Mouse (Mus musculus) forebrain, embryonic 14.5 days (tissue): ENCODE measurements around the gene Olfr464. TPM values are rescaled to one million over a fixed set of nuclear protein-coding genes. Genes with fewer than 3 reads are reported as not detected.
"Not testable (repeated sequence)": the region's sequence is repeated elsewhere in the genome, so short reads cannot be mapped to it uniquely, and the experiment has no call there.

Experiments
- ATAC-seq: fragments of 200-750 bp; cut with Nextera tagmentation; 2 replicates; pipeline ENCODE4 v1.8.0; 2017; ENCODE audit warnings: mild to moderate bottlenecking, moderate library complexity
- DNase-seq: peaks from one replicate; pipeline ENCODE4 v3.0.0-alpha.2; 2015; ENCODE audit warnings: low spot score
- H3K27ac ChIP-seq: fragments of 300-500 bp; sonication (generic); 2 replicates; pipeline ENCODE4 v1.5.1; 2014; ENCODE audit warnings: low read depth, mild to moderate bottlenecking, control low read depth, low read length, moderate library complexity
- H3K27me3 ChIP-seq: fragments of 300-500 bp; sonication (generic); replicated peaks from 2 replicates; pipeline ENCODE4 v1.6.1; 2014; ENCODE audit warnings: low read length, control low read depth, mixed read lengths; ENCODE audit not compliant: control insufficient read depth, insufficient read depth
- H3K36me3 ChIP-seq: fragments of 300-500 bp; sonication (generic); 2 replicates; pipeline ENCODE4 v1.6.1; 2014; ENCODE audit warnings: low read length, control low read depth; ENCODE audit not compliant: control insufficient read depth, insufficient read depth
- H3K4me1 ChIP-seq: fragments of 300-500 bp; sonication (generic); 2 replicates; pipeline ENCODE4 v1.6.1; 2014; ENCODE audit warnings: antibody characterized with exemption, low read length, control low read depth; ENCODE audit not compliant: control insufficient read depth, insufficient read depth
- H3K4me2 ChIP-seq: fragments of 300-500 bp; sonication (generic); 2 replicates; pipeline ENCODE4 v1.6.1; 2014; ENCODE audit warnings: mild to moderate bottlenecking, control low read depth, low read length
- H3K4me3 ChIP-seq: fragments of 300-500 bp; sonication (generic); 2 replicates; pipeline ENCODE4 v1.5.1; 2014; ENCODE audit warnings: low read depth, low read length, control low read depth
- H3K9ac ChIP-seq: fragments of 300-500 bp; sonication (generic); 2 replicates; pipeline ENCODE4 v1.6.1; 2014; ENCODE audit warnings: mild to moderate bottlenecking, low read length, control low read depth, moderate library complexity
- H3K9me3 ChIP-seq: fragments of 300-500 bp; sonication (generic); replicated peaks from 2 replicates; pipeline ENCODE4 v1.6.1; 2016; ENCODE audit warnings: low read length, control low read depth, mixed read lengths; ENCODE audit not compliant: control insufficient read depth
- WGBS: fragments of 180-500 bp; shearing (Covaris S2); extraction: QIAGEN DNeasy Blood & Tissue Kit; methylation state at CpG from one replicate; pipeline ENCODE4 v1.1.7; 2014; 5-methylcytosine and 5-hydroxymethylcytosine counted together
- polyA plus RNA-seq: library from polyadenylated mRNA; unstranded; fragments of >200 nt; fragmentation: Nextera tagmentation; extraction: Ambion mirVana; gene quantifications from 2 replicates; pipeline ENCODE4 v1.2.1, GENCODE M21; 2014

Gene Olfr464
- polyA plus RNA-seq, 1 experiment from 2014 or later: not detected

DNA sequence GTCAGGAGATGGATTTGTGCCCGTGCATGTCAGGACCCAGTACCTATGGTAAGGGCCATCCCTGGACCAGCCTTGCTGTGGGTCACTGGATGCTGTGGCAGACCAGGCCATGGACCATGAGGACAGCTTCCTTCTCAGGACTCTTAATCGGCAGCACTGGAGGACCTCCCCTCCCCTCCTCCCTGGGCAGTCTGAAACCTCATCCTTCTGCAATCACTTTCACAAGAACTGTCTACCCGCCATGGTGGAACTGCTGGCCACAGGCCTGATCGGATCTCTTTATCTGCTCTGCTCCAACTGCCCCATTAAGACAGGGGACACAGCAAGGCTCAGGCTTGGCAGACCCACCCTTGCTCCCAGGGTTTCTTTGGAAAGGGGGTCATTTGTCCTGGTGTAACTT lies 39.1 kb downstream of the Olfr464 start:
- 81% methylated on average over 4 of the region's 4 CpGs for WGBS
- H3K27ac ChIP-seq: no peak overlapping the region
- H3K9me3 ChIP-seq: no peaks in the 10 kb centered on the region
- H3K4me3 ChIP-seq: no peak overlapping the region
- H3K36me3 ChIP-seq: no peaks in the 10 kb centered on the region
- H3K4me1 ChIP-seq: no peaks in the 10 kb centered on the region
- ATAC-seq: no peak
- DNase-seq: no peak
- no peak overlapping the region for H3K4me2 ChIP-seq
- no peak overlapping the region for H3K9ac ChIP-seq
- H3K27me3 ChIP-seq: no peaks in the 10 kb centered on the region

DNA sequence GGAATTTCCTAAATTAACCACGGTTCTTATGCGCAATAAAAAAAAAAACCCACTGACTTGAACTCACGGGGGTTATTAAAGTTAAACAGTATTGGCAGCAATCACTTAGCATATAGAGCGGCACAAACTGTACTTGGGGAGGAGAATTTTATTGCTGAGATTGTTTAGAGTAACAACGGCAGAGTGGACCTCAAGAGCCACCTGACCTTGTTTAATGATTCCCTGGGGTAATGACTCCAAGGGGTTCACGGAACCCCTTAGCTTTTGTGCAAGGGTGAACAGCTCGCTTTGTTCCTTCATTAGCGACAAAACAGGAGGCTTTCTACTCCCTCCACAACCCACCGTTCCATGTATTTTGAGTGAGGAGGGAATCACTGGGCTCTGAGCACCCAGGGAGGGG lies 40.9 kb downstream of the Olfr464 start:
- Histone ChIP-seq H3K4me2 (no peak overlapping the region), H3K4me1 (no peaks in the 10 kb centered on the region), H3K27ac (no peak overlapping the region), H3K9ac (no peak overlapping the region), H3K4me3 (no peak overlapping the region), H3K36me3 (no peaks in the 10 kb centered on the region), H3K27me3 (no peaks in the 10 kb centered on the region), H3K9me3 (no peaks in the 10 kb centered on the region)
- WGBS: 55% methylated on average over 9 of the region's 9 CpGs
- ATAC-seq (no peak), DNase-seq (no peak)

DNA sequence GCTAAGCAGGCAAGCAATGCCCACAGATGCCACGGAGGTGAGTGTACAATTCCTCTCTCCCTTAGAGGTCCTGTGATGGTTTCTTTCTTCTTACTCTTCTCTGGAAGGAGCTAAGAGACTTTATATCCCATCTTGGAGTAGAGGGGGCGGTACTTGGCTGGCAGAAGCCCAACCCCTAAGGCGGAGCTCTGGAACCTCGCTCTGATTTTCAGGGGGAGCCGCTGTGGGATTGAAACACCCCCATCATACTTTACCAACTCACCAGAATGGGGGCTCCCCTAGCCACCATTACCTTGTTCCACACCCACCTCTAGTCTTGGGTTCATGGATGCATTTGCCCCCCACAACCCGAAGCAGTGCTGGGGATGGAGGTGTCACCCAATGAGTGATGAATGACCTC lies 45.3 kb downstream of the Olfr464 start, which contains the start of gene Epx:
Gene Epx, minus strand, starts transcription at position 101 of the 400 bp plus-strand sequence.
- H3K36me3 ChIP-seq: no peaks in the 10 kb centered on the region
- DNase-seq (no peak), ATAC-seq (no peak)
- no peak within 1 kb of the TSS for H3K9ac ChIP-seq
- no peaks in the 10 kb centered on the region for H3K4me1 ChIP-seq
- no peaks in the 10 kb centered on the region for H3K9me3 ChIP-seq
- no peak within 1 kb of the TSS for H3K4me2 ChIP-seq
- 75% methylated on average over 6 of the region's 6 CpGs for WGBS
- H3K27me3 ChIP-seq: no peaks in the 10 kb centered on the region
- H3K27ac ChIP-seq: no peak within 1 kb of the TSS
- no peak within 1 kb of the TSS for H3K4me3 ChIP-seq

DNA sequence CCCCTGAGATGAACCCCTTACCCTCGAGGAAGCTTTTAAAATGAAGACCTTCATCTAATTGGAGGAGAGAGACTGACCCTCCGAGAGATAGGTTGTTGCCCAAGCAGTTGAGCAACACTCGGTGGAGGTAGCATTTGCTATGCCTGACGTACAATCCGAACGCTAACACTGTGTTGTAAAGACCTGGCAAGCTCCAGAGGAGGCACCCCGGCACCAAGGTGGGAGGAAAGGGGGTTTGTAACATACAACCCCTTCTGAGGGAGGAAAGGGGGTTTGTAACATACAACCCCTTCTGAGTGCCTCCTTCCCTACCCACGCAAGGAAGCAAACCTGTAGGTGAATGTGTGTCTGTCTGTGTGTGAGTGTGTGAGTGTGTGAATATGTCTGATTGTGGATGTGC lies 49.0 kb downstream of the Olfr464 start:
- 38% methylated on average over 8 of the region's 8 CpGs for WGBS
- Histone ChIP-seq H3K4me2 (no peak overlapping the region), H3K27me3 (no peaks in the 10 kb centered on the region), H3K9me3 (no peaks in the 10 kb centered on the region), H3K9ac (no peak overlapping the region), H3K4me1 (no peaks in the 10 kb centered on the region), H3K4me3 (no peak overlapping the region), H3K27ac (no peak overlapping the region), H3K36me3 (no peaks in the 10 kb centered on the region)
- DNase-seq: peak; percentile 23
- ATAC-seq: no peak

DNA sequence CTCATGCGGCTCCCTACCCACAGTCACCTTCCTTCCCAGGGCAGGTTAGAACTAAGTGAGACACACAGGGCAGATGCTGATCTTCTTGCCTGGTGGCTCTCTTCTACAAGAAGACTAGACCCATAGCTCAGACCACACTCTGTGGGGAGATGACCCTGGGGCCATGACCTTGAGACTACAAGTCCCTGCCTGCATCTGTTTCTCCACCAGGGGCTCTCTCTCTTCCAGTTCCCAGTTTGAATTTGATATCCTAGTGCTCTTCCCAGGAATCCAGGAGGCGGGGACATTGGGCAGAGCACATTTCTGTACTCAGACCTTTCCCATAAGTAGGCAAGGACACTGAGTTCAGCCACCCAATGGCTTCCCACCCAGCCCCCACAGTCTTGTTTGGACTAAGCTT lies 50.7 kb downstream of the Olfr464 start:
- H3K4me1 ChIP-seq: no peaks in the 10 kb centered on the region
- DNase-seq: no peak
- H3K9ac ChIP-seq: no peak overlapping the region
- no peak for ATAC-seq
- no peaks in the 10 kb centered on the region for H3K9me3 ChIP-seq
- 77% methylated on average over 2 of the region's 2 CpGs for WGBS
- no peaks in the 10 kb centered on the region for H3K27me3 ChIP-seq
- no peak overlapping the region for H3K4me2 ChIP-seq
- H3K27ac ChIP-seq: no peak overlapping the region
- H3K4me3 ChIP-seq: no peak overlapping the region
- H3K36me3 ChIP-seq: no peaks in the 10 kb centered on the region

DNA sequence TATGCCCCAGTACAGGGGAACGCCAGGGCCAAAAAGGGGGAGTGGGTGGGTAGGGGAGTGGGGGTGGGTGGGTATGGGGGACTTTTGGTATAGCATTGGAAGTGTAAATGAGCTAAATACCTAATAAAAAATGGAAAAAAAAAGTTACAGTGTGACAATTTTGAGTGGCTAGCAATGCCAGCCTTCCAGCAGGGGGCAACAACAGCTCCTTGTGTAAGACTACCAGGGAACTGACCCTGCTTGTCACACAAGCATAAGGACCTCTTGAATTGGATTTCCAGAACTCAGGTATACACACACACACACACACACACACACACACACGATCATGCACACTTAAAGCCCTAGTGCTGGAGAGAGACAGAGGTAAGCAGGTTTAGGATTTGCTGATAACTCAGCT lies 53.9 kb downstream of the Olfr464 start:
- 87% methylated on average over 1 of the region's 2 CpGs for WGBS

More for the DNA sequence above, 53.9 kb downstream of the Olfr464 start:
- H3K4me3 ChIP-seq, H3K27me3 ChIP-seq, H3K9ac ChIP-seq, ATAC-seq, H3K27ac ChIP-seq, H3K9me3 ChIP-seq, H3K36me3 ChIP-seq, DNase-seq, H3K4me1 ChIP-seq, H3K4me2 ChIP-seq: not testable (repeated sequence)

Other genes with a start within 250 kb of the Olfr464 start
- gene Supt4a, start 183.4 kb downstream of the Olfr464 start, polyA plus RNA-seq: 160 and 203 TPM in 2 replicates
- 13.5 and 20.2 TPM in 2 replicates for gene Tspoap1, start 160.4 kb downstream of the Olfr464 start, polyA plus RNA-seq
- 0.22 and 0.23 TPM in 2 replicates for gene Mpo, start 127.4 kb downstream of the Olfr464 start, polyA plus RNA-seq
- gene Lpo, start 92.7 kb downstream of the Olfr464 start, polyA plus RNA-seq: 0.53 and 0.62 TPM in 2 replicates
- gene Mks1, start 67.8 kb downstream of the Olfr464 start, polyA plus RNA-seq: 9.1 and 10.4 TPM in 2 replicates
- gene Epx, start 45.4 kb downstream of the Olfr464 start, polyA plus RNA-seq: 0.11 and 0.19 TPM in 2 replicates
- not detected in 2 replicates for gene Olfr462, start 28.7 kb downstream of the Olfr464 start, polyA plus RNA-seq
- gene Olfr463, start 23.6 kb downstream of the Olfr464 start, polyA plus RNA-seq: not detected in 2 replicates
- gene Dynll2, start 66.6 kb upstream of the Olfr464 start, polyA plus RNA-seq: 21.8 and 22.5 TPM in 2 replicates
- gene Srsf1, start 126.4 kb upstream of the Olfr464 start, polyA plus RNA-seq: 340 and 348 TPM in 2 replicates
- 60.0 and 64.7 TPM in 2 replicates for gene Vezf1, start 147.3 kb upstream of the Olfr464 start, polyA plus RNA-seq
- gene Cuedc1, start 177.1 kb upstream of the Olfr464 start, polyA plus RNA-seq: 13.0 and 18.6 TPM in 2 replicates